Mouse (Mus musculus) liver, adult 2 months (tissue): ENCODE data around the gene Loxl1. TPM values are rescaled to one million over a fixed set of nuclear protein-coding genes. Genes with fewer than 3 reads are reported as not detected.

Experiments
- DNase-seq: peaks from one replicate; pipeline ENCODE4 v3.0.0-alpha.2; 2011; ENCODE audit warnings: low read depth, low spot score; ENCODE audit errors: extremely low read depth
- H3K27ac ChIP-seq: fragments of 200-500 bp; replicated peaks from 2 replicates; pipeline ENCODE4 v1.5.1; 2012; ENCODE audit warnings: low read depth, mild to moderate bottlenecking, control low read depth, inconsistent platforms, low read length; ENCODE audit not compliant: insufficient read depth
- H3K27me3 ChIP-seq: fragments of 200-500 bp; 2 replicates; pipeline ENCODE4 v1.6.1; 2012; ENCODE audit warnings: mild to moderate bottlenecking, moderate library complexity, low read length, inconsistent platforms; ENCODE audit not compliant: control insufficient read depth, insufficient read depth
- H3K36me3 ChIP-seq: fragments of 200-500 bp; 2 replicates; pipeline ENCODE4 v1.6.1; 2012; ENCODE audit warnings: low read length, inconsistent platforms; ENCODE audit not compliant: control insufficient read depth, insufficient read depth
- H3K4me1 ChIP-seq: fragments of 200-500 bp; 2 replicates; pipeline ENCODE4 v1.6.1; 2011; ENCODE audit warnings: low read length; ENCODE audit not compliant: control insufficient read depth, insufficient read depth
- H3K4me3 ChIP-seq: fragments of 200-500 bp; 2 replicates; pipeline ENCODE4 v1.5.1; 2011; ENCODE audit warnings: low read depth, mild to moderate bottlenecking, control low read depth, low read length, moderate library complexity; ENCODE audit not compliant: insufficient read depth
- H3K79me2 ChIP-seq: fragments of 200-500 bp; 2 replicates; pipeline ENCODE4 v1.6.1; 2012; ENCODE audit warnings: inconsistent platforms, mild to moderate bottlenecking, low read length, moderate library complexity; ENCODE audit not compliant: control insufficient read depth, insufficient read depth
- H3K9ac ChIP-seq: fragments of 200-500 bp; 2 replicates; pipeline ENCODE4 v1.6.1; 2012; ENCODE audit warnings: low read depth, mild to moderate bottlenecking, control low read depth, inconsistent platforms, low read length
- CTCF ChIP-seq: fragments of 200-500 bp; IDR thresholded peaks from 2 replicates; pipeline ENCODE4 v1.5.1; 2011; ENCODE audit warnings: low read depth, low read length, control low read depth
- POLR2A ChIP-seq: fragments of 200-500 bp; IDR thresholded peaks from 2 replicates; pipeline ENCODE4 v1.6.1; 2011; ENCODE audit warnings: low read length, control low read depth; ENCODE audit not compliant: insufficient read depth; ENCODE audit errors: extremely low read depth
- WGBS: fragments of 180-500 bp; shearing (Covaris S2); methylation state at CpG from one replicate; pipeline ENCODE4 v1.1.7; 2018; 5-methylcytosine and 5-hydroxymethylcytosine counted together
- polyA plus RNA-seq: library from polyadenylated mRNA; depleted of rRNA; stranded (reverse); fragments of >200 nt; gene quantifications from 2 replicates; pipeline ENCODE4 v1.2.3, GENCODE M21; 2012
- total RNA-seq: library from RNA; depleted of rRNA; stranded (reverse); fragments of >200 nt; gene quantifications from 2 replicates; pipeline ENCODE4 v1.2.3, GENCODE M21; 2014

Gene Loxl1
- total and polyA plus RNA-seq, 2 experiments = 0.74 to 2.2 TPM

DNA sequence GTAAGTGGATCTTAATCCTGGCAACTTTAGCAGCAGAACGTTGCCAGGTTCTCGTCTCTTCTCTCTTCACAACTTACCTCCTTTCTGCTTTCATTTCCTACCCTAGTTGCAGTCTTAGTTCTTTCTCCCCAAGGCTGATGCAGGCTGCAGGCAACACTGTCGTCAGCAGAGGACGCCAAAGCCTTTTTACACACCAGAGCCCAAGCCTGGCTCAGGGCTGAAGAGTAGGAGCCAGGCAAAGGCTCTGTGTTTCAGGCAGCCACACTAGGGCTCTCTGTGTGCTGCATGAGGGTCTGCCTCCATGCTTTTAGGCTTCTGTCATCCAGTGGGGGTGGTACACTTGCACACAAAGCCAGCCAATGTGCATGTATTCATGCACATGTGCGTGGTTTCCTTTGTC, 17.3 kb upstream of the Loxl1 start:
- no peak for TF ChIP-seq POLR2A
- peak; percentile 84 for TF ChIP-seq CTCF
- no peaks in the 10 kb centered on the region for H3K79me2 ChIP-seq

DNA sequence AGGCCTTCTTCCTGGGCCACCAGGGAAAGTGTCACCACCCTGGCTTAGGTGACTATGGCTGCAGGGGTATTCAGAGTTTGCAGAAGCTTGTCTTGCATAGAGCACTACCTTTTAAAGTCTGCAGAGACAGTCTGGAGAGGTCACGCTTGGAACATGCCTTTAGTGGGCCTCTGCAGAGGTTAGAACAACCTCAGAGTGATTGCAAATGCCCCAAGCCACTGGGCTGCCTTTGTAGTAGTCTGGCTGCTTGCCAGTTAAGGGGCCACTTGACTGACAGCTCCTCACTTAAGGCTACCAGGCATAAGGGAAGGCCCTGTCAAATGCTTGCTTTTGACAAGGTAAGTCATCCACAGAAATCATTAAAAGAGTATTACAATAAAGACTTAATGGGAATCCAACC, 14.4 kb upstream of the Loxl1 start:
- H3K27me3 ChIP-seq = no peaks in the 10 kb centered on the region
- no peak overlapping the region for H3K9ac ChIP-seq
- no peaks in the 10 kb centered on the region for H3K4me1 ChIP-seq
- no peak for TF ChIP-seq POLR2A
- TF ChIP-seq CTCF = no peak
- WGBS = 69% methylated on average over 1 of the region's 1 CpGs
- no peak overlapping the region for H3K27ac ChIP-seq
- H3K79me2 ChIP-seq = no peaks in the 10 kb centered on the region
- H3K36me3 ChIP-seq = no peaks in the 10 kb centered on the region
- DNase-seq = no peak
- H3K4me3 ChIP-seq = no peak overlapping the region

More for the DNA sequence above, 17.3 kb upstream of the Loxl1 start:
- Histone ChIP-seq H3K4me1 (no peaks in the 10 kb centered on the region), H3K36me3 (no peaks in the 10 kb centered on the region), H3K27me3 (no peaks in the 10 kb centered on the region), H3K9ac (no peak overlapping the region), H3K4me3 (no peak overlapping the region), H3K27ac (no peak overlapping the region)
- no peak for DNase-seq
- WGBS = 26% methylated on average over 5 of the region's 5 CpGs

DNA sequence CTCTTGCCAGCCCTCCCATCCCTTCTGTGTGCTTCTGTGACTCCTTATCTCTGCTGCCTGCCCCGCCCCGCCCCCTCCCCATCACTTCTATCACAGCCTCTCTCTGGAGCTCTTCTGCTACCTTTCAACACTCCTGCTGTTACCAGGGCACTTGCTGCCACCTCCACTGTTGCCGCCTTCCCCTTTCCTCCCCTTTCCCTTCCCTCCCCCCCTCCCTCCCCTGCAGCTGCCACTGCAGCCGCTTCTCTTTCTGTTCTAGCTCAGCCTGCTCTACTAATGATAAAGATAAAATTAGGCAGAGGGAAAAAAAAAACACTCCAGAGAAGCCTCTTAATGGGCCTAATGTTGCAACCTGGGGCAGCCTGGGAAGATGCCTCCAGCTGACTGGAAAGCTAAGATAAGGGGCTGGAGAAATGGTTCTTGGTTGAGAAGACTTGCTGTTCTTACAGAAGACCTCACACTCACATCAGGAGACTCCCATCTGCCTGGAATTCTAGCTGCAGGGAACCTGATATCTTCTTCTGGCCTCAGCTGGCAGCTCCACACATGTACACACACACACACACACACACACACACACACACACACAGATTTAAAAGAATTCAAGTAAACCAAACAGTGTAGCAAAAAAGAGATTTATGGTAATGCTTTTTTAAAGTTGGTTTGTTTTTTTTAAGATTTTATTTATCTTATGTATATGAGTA, 13.6 kb upstream of the Loxl1 start:
- WGBS = 49% methylated on average over 4 of the region's 4 CpGs
- no peaks in the 10 kb centered on the region for H3K27me3 ChIP-seq
- no peak for DNase-seq
- H3K9ac ChIP-seq = no peak overlapping the region
- no peaks in the 10 kb centered on the region for H3K79me2 ChIP-seq
- no peaks in the 10 kb centered on the region for H3K4me1 ChIP-seq
- no peaks in the 10 kb centered on the region for H3K36me3 ChIP-seq
- no peak overlapping the region for H3K27ac ChIP-seq
- no peak overlapping the region for H3K4me3 ChIP-seq
- TF ChIP-seq CTCF = no peak
- TF ChIP-seq POLR2A = no peak

DNA sequence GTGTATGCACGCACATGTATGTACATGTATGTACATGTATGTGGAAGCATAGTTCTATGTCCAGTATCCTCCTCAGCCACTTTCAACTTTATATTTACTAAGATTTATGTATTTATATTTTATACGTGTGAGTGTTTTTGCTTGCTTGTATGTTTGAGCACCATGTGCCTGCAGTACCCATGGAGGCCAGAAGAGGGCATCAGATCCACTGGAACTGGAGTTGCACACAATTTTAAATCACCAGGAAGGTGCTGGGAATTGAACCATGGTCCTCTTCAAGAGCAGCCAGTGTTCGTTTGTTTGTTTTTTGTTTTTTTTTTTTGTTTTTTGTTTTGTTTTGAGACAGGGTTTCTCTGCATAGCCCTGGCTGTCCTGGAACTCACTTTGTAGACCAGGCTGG, 8.7 kb upstream of the Loxl1 start:
- WGBS = 95% methylated on average over 3 of the region's 3 CpGs
- H3K4me3 ChIP-seq = no peak overlapping the region
- H3K36me3 ChIP-seq = no peaks in the 10 kb centered on the region
- no peak overlapping the region for H3K9ac ChIP-seq
- no peak for DNase-seq
- no peaks in the 10 kb centered on the region; the same call in 1 of the 2 replicates for H3K27me3 ChIP-seq
- H3K27ac ChIP-seq = no peak overlapping the region
- no peaks in the 10 kb centered on the region for H3K4me1 ChIP-seq
- no peak; the same call in 1 of the 2 replicates for TF ChIP-seq CTCF
- no peak for TF ChIP-seq POLR2A
- H3K79me2 ChIP-seq = no peaks in the 10 kb centered on the region

DNA sequence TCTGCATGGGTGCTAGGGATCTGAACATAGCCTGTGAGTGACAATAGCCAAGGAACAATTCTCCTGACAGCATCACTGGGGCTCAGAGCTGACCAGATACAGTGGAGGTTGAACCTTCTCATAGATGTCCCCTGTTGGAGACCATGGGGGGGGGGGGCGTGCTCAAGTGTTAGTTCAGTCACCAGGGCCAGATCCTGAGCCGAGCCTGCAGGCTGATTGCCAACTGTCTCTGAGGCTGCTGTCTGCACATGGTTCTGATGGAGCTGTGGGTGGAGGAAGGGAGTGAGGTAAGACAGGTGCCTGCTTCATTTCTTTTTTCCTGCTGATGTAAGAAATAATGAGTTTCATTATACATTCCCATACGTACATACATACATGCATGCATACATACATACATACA, 5.3 kb upstream of the Loxl1 start:
- no peaks in the 10 kb centered on the region for H3K79me2 ChIP-seq

DNA sequence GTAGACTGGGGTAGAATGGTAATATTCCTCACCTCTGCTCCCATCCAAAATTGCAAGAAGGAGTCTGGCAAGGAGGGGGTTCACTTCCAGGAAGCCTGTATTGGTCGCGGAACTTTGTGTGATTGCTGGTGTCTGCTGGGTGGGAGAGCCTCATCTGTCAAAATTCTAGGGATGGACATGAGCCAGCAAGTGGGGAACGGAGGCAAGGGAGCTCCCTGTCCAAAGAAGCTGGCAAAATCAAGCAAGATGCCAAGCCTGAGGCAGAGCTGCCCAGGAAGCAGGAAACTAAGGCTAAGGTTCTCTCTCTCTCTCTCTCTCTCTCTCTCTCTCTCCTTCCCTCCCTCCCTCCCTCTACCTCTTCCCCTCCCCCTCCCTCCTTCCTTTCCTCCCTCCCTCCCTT, 4.4 kb upstream of the Loxl1 start:
- Histone ChIP-seq H3K4me1 (no peaks in the 10 kb centered on the region), H3K9ac (no peak overlapping the region), H3K79me2 (no peaks in the 10 kb centered on the region), H3K36me3 (no peaks in the 10 kb centered on the region), H3K4me3 (no peak overlapping the region), H3K27ac (no peak overlapping the region), H3K27me3 (peaks cover 8% of the 10 kb centered on the region)
- no peak for TF ChIP-seq POLR2A
- TF ChIP-seq CTCF = no peak
- 70% methylated on average over 3 of the region's 3 CpGs for WGBS
- no peak for DNase-seq

More for the DNA sequence above, 5.3 kb upstream of the Loxl1 start:
- no peak for DNase-seq
- H3K4me1 ChIP-seq = no peaks in the 10 kb centered on the region
- H3K27me3 ChIP-seq = no peaks in the 10 kb centered on the region; the same call in 1 of the 2 replicates
- TF ChIP-seq POLR2A = no peak
- no peak for TF ChIP-seq CTCF
- H3K36me3 ChIP-seq = no peaks in the 10 kb centered on the region
- WGBS = 87% methylated on average over 3 of the region's 3 CpGs
- H3K27ac ChIP-seq = no peak overlapping the region
- no peak overlapping the region for H3K9ac ChIP-seq
- no peak overlapping the region for H3K4me3 ChIP-seq
